Mouse (Mus musculus) CH12F3 (cell line): Measurements from ENCODE around the gene Tfap4.

Experiments
- in situ Hi-C: fragments of 300-500 bp; cut with MboI; formaldehyde crosslinking; loops from 2 replicates; pipeline ENCODE4 v1.14.3; 2020; ENCODE audit warnings: low sequenced_read_pairs

Gene Tfap4

DNA sequence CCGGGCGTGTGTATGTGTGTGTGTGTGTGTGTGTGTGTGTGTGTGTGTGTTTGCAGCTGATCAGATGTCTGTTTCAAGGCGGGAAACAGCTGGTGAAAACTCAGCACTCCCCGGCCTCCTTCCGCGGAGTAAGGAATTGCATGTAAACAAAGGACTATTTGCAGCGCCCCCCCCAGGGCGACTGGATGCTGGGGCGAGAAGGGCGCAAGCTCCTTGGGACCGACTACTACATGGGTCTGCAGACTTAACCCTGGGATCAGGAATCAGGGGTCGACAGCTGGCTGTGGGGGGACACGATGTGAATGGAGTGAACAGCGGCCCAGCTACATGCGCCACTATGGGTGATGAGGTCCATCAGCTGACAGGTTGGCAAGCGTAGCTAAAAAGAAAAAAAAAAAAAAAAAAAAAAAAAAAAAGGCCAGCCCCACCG lies at the start of gene Tfap4:
Tfap4 (minus strand) TSS at position 140 of the 430 bp plus-strand sequence.
- in situ Hi-C loops = no loop called here

DNA sequence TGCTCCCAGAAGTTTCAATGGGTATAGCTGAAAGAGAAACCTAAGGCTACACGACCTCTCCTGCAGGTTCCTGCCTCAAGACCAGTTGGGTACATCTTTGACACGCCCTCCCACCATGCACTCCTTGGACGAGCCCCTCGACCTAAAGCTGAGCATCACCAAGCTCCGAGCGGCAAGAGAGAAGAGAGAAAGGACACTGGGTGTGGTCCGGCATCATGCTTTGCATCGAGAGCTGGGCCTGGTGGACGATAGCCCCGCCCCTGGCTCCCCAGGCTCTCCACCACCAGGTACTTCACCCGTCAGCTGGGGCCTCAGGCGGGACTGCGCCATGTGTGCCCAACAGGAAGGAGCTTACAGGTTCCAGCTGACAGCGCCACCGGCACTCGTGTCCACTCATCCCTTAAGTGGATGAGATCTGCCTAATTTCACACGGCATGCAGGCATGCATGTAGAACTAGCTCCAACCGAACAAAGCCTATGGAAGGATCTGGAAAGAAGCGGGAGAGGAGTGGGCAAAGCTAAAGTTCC lies 48.9 kb upstream of the Tfap4 start:
- in situ Hi-C loops = no loop called here

DNA sequence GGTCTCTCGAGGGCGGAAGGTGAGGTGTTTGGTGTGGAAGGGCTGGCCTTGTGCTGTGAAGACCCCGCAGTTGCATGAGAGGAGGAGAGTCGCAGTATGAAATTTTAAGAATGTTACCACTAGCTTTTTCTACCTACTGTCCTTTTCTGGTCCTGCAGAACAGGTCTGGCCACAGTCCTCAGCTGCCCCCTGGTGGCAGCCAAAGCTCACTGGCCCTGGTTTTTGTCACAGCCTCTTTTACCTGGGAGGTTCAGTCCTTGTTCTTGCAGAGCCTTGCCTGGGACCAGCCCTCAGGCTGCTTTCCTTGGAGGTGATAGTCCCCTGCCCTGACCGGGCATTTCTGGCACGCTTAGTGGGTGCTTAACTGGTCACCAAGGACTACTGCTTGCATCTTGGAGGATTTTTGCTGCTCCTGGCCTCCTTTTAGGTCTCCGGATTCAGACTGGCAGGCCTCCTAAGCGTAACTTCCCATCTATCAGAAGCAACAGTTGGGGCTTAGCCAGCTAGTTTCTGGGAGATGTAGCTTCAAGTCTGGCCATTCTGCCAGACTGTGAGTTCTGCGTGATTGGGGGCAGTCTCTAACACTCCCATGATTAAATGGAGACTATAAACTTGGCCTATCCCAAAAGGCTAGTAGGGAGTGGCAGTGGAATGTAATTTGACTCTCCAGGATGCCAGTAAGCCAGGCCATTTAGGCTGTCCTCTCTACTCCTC lies 48.3 kb upstream of the Tfap4 start:
- in situ Hi-C loops = no loop called here

DNA sequence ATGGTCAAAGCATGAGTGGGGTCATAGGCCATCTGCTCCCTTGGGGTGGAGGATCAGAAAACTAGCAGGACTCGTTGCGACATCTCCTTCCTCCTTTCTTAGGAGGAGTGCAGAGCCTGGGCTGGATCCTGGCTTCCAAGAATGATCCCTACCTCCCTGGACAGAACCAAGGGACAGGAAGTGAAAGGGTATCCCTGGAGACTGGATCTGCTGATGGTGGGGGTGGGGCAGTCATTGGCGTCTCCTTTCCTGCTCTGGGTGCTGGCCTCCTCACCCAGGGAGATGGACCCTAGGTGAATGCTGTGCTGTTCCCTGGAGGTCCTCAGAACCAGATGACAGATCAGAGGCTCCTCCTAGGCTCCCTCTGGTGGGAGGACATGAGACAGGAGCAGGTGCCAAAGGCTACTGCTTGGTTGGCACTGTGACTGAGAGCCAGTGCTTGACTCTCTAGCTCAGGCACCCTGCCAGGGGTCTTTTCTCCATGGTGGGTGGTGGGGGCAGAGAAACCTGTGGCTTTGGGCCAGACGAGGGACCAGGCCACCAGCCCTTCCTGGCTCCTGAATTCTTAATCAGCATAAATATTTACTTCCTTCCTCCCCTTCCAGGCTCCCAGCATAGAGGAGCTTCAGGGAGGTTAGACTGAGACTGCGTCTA lies 46.9 kb upstream of the Tfap4 start:
- in situ Hi-C loops = no loop called here

DNA sequence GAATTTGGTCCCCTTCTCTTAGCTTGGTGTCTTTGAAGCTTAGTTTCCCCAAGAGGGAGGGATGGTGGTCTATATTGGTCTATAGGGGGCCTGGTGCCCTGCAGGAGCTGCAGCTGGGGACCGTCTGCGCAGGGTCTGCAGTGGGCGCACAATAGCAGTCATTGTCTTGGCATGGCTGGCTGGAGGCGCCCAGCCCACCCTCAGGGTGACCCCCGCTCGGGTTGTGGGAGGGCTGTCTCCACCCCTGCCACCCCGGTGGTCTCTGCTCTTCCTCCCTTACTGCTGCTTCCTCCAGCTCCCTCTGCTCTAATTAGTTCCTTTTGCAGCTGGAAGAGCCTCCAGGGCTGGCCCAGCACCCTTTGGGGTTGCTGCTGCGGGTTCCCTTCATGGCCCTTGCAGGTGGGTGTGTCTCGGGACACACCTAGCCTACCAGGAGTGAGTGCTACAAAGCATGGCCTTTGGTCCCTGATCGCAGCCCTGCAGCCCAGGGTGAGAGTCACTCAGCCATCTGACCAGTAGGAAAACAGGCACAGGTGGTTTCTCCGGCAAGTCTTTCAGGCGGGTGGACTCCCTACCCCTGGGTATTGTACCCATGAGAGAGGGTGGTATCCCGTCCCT lies 46.0 kb upstream of the Tfap4 start:
- in situ Hi-C loops = no loop called here

DNA sequence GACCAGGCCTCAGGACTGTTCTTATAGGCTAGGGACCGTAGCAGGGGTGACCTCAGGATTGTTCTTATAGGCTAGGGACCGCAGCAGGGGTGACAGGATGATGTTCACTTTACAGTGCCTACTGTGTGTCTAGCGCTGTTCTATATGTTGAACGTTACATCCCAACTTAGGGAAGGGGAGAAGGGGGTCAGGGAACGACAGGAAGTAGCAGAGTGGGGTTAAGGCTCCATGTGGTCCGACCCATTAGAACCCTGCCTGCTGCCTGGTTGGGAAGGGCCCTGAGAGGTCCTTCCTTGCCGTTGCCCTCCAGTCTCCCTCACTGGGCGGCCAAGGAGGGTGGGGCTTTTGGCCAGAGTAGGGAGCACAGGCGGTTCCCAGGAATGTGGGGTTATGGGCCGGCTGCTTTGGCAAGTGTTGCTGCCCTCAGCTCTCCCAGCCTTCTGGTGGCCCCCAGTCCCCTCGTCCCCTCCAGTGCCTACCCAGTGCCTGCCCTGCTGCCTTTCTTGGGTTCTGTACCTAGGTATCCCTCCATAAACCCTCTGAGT lies 44.7 kb upstream of the Tfap4 start:
- in situ Hi-C loops = no loop called here

DNA sequence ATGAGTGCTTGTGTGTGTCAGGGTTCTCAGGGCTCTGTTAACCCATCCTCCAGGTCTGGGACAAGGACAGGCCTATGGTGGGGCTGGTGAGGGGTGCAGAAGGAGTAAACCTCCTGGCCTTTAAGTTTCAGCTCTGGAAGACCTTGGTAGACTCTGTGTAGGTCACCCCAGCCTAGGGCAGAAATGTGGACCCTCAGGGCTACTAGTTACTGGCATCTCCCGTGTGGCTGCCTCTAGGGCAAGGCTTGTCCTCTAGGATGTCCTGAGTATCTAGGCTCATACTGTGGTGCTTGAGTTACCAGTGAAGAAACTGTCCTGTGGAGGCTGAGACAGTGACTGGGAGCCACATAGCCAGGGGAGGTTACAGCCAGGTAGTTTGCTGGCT lies 43.8 kb upstream of the Tfap4 start:
- in situ Hi-C loops = no loop called here

DNA sequence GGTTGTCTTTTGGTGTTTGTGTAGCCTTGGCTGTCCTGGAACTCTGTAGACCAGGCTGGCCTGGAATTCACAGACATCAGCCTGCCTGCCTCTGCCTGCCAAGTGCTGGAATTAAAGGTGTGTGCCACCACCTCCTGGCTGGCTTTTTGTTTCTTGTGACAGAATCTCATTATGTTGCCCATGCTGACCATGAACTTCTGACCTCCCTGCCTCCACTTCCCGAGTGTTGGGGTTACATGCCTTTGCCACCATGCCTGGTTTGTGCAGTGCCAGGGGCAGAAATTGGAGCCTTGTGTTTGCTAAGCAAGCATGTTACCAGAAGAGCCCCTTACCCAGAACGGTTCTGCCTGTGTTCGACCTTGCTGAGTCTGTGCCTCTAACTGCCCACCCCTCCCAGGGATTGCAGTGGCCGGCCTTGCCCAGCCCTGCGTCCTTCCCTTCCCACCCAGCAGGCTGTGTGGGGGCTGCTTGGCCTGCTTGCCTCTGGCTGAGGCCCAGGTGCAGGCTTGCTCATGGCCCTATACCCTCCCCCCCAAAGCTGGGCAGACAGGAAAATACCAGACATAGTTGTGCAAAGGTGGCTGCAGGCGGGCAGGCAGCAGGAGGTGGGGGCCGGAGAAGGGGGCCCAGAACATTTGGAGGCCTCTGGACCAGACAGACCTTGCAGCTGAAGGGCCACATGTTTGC lies 43.3 kb upstream of the Tfap4 start:
- in situ Hi-C loops = no loop called here

DNA sequence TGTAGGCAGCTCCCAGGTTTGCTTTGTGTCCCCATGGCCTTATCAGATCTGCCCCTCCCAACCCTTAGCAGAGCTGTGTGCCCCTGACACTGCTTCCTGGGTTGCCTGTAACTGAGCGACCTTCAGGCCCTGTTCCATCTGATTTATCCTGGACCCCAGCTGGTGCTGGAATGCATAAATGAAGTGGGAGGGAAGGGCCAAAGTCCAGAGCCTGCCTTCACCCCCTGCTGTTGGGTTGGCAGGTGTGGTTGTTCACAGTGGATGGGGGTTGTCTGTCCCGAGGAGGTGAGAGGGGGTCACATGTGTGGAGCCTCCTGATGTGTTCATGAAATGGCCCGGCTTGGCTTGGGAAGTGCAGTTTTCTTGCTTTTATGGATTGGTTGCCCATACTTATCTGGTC lies 42.5 kb upstream of the Tfap4 start:
- in situ Hi-C loops = no loop called here

DNA sequence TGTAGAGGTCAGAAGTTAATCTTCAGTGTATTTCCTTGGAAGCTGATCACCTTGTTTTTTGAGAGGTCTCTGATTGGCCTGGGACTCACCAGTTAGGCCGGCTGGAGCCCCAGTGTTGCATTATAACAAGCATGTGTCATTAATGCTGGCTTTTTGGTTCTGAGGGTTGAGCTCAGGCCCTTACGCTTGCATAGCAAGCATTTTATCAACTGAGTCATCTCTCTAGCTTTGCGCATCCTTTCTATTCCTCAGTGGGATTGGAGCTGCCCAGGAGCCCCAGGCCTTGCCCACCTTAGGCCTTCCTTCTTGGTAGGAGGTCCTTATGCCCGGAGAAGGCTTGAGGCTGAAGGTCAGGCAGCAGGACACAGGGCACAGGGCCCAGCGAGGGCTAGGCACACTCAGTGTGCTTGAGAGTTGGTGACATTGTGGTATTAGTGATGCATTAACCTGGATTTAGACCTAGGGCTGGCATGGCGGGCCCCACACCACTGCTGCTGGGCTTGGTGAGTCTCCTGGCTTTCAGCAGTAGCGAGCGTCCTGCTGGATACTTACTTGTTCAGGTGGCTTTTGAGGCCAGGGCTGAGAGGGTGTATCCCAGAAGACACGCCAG lies 41.2 kb upstream of the Tfap4 start:
- in situ Hi-C loops = no loop called here

DNA sequence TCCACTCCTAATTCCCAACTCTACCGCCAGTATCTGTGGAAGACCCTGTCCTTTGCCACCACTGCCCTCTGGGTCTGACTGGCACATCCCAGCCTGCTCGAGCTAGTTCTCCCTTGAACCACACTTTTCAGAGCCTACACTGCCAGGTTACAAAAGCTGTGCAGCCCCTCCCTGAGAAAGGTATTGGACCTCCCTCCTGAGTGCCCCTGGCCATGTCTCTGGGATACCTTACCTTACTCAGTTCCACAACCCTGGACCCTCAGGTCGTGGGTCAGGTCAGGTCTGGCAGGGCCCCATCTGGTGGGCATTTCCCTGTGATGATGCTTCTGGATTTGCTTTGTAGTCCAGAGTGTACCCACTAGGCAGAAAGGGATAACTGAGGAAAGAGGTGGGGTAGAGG lies 40.0 kb upstream of the Tfap4 start:
- in situ Hi-C loops = no loop called here

DNA sequence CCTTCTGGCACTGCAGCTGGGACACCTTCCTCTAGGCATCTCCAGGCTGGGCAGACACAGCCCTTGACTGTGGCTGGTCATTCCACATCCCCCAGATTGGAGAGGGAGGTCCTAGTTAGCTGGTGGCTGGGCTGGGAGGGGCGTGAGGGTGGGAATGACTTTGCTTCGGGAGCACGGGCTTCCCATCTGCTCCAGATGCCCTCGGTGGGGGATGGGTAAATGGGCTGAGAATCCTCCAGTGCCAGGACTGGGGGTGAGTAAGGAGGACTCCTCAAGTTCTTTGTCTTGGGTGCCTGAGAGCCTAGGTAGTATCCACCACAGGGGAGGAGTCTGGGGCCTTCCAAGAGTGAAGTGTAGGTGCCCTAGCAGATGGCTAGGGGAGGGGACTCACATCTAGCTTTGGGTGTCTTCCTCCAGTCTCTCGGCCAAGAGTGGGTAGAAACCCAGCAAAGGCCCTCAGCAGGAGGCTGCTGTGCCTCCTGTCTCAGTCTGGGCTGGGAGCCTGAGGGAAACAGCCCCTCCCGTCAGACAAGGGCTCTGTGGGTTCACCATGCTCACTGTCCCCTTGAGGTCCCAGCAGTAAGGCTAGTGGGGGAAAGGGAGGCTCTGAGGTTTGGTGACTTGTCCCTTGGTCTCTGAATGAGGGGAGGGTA lies 39.4 kb upstream of the Tfap4 start:
- in situ Hi-C loops = no loop called here

DNA sequence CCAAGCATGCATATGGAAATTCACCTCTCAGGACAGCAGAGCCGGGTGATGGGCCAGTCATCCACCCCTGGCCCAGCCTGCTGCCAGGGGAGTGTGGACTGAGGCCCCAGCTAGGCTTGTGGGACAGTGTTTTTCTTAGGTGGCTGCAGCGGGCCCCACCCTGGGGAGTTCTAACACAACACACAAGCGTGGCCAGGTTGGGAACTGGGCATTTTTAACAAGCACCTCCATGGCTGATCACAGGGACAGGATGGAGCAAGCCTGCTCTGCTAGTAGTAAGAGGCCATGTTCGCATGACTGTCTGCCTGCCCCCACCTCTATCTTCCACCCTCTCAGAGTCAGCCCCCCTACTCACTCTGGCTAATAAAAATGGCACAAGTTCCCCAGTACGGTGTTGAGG lies 38.4 kb upstream of the Tfap4 start:
- in situ Hi-C loops = no loop called here

DNA sequence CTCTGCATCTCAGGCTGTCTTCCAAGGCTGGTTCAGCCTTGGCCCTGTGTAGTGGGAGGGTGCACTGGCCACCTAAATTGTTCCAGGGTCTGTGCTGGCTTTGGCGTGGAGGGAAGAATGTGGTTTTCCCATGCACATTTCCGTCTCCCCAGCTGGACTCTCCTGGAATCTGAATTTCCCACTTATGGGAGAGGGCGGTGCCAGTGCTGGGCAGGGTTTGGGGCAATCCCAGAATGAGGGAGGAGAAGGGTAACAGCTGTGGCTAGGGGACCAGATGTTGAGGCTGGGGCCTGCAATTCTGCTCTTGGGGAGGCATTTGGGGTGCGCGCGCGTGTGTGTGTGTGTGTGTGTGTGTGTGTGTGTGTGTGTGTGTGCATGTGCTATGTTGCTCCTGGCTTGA lies 37.6 kb upstream of the Tfap4 start:
- in situ Hi-C loops = no loop called here

DNA sequence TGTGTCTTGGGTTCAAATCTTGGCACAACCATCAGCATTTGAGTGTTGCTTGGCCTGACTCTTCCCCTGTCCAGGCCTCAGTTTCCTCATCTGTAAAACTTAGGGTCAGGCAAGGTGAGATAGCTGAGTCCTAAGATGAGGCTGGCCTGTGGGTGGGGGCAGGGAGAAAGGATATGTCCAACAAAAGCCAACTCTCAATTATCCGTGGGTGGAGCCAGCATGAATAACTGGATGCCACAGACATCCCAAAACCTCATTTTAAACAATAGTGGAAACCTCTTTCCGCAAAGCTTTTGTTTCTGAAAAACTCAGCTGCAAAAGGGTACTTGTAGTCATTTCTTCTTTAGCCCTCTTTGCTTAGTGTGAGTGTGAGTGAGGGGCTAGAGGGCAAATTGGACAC lies 37.2 kb upstream of the Tfap4 start:
- in situ Hi-C loops = no loop called here

DNA sequence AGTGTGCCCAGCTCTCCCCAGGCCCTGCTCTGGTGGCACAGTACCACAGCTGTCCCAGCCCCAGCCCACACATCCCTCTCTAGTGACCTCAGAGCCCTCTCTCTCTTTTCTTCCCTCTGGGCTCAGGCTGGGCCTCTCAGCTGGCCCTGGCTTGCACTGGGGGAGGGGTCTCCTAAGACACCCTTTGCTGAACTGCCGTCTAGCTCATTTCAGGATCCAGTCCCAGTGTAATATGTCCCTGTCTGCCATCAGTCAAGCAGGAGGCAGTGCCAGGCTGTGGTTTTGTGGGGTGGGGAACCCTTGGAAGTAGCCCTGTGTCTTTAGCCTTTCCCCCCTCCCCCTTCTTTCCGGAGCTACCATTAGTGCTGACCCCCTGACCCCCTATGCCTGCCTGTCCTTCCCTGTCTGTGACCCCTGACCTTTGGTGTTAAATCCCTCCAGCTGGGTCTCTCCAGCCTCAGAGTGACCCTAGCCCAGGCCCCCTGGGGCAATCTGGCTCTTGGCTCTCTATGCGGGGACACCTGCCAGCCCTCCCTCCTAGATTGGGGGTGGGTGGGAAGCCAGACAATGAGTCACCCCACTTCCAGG lies 36.6 kb upstream of the Tfap4 start:
- in situ Hi-C loops = no loop called here

DNA sequence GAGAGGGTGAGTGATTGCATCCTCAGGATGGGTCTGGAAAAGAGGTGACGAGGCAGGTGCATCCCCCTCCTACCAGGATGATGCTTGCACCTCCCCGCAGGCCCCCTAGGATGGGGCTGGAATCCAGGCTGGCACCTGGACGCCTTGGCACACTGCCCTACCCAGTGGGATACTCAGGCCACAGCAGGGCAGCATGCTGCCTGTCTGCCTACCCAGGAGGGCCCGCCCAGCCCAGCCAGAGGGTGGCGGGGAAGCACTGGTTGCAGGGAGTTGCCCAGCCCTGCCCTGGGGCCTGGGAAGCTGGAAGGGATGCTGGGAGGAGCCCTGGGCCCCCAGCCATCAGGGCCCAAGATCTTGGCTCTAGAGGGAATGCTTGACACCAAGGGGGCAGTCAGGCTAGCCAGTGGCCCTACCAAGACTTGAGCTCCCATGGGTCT lies 35.9 kb upstream of the Tfap4 start:
- in situ Hi-C loops = no loop called here

DNA sequence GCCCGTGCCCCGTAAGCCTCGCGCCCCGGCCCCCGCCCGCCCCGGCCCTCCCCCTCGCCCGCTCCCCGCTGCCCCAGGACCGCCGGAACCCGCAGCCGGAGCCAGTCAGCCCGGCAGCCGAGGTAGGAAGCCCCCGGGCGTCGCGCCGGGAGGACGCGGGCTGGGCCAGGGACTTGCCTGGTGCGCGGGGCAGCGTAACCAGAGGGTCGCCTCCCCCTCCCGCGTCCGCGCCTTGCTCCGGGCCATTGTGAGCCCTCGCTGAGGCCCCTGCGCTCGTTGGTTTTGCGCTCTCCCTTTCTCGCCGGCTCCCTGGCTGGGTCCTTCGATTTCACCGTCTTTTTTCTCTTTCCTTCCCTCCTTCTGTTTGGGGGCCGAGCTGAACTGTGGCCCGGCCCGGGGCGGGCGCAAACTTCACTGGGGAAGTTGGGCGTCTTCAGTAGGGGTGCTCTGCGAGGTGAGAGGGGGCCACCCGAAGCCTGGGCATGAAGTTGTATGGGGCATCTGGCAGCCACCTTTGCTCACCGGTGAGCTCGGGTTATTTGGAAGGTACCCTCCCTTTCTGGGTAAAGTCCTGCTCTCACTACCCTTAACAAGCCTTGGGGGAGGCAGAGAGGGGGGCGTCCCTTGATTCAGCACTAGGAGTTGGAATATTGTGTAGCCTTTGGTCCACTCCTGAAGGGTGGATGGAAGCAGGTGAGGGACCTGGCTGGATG lies 35.3 kb upstream of the Tfap4 start:
- in situ Hi-C loops = no loop called here
